Mouse (Mus musculus): ENCODE data around the gene Cdr1. TPM values are rescaled to one million over a fixed set of nuclear protein-coding genes. Genes with fewer than 3 reads are reported as not detected.

The Cdr1 gene
- polyA plus RNA-seq (2012; rRNA removed; ENCODE audit: low replicate concordance) = not detected in 2 replicates

GRCm38 (mm10) chrX:61185458-61185857 is at the start of gene Cdr1:
Gene Cdr1, minus strand, starts transcription at chrX:61185558.

Measured in subcutaneous adipose tissue, adult 2 months (tissue).